Mouse (Mus musculus): ENCODE data around the gene Olfr701.

DNA sequence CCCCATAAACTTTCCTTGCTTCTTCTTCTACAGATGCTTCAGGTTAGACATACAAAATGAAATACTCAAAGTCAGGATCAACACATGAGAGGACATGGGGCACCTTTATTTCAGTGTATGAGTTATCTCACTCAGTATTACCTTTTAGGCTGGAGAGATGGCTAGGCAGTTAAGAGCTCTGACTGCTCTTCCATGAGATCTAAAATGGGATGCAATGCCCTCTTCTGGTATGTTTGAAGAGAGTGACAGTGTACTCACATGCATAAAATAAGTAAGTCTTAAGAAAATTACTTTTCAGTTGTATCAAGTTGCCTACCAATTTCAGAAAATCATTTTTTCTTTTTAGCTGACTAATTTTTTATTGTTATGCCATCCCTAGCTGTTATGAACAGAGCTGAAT lies 25.6 kb upstream of the Olfr701 start:
- TF ChIP-seq MAX (IDR thresholded peaks at IDR 0.05; ENCODE audit: low read length), result no peak
- no peak for TF ChIP-seq MAFK (IDR thresholded peaks at IDR 0.05; ENCODE audit: borderline replicate concordance, low read depth, low read length)
- TF ChIP-seq HCFC1 (IDR thresholded peaks at IDR 0.05; ENCODE audit: low read depth, low read length), result no peak
- TF ChIP-seq BHLHE40 (IDR thresholded peaks at IDR 0.05; ENCODE audit: borderline replicate concordance, low read depth, low read length), result no peak
- TF ChIP-seq ZMIZ1 (IDR thresholded peaks at IDR 0.05; ENCODE audit: low read depth, low read length), result no peak
- no peak for TF ChIP-seq ELF1 (IDR thresholded peaks at IDR 0.05; ENCODE audit: low read depth, low read length)
- no peak for TF ChIP-seq GATA1 (IDR thresholded peaks at IDR 0.05; ENCODE audit: low read depth, low read length)

Measured in MEL (cell line).